In the genomic region with DNA sequence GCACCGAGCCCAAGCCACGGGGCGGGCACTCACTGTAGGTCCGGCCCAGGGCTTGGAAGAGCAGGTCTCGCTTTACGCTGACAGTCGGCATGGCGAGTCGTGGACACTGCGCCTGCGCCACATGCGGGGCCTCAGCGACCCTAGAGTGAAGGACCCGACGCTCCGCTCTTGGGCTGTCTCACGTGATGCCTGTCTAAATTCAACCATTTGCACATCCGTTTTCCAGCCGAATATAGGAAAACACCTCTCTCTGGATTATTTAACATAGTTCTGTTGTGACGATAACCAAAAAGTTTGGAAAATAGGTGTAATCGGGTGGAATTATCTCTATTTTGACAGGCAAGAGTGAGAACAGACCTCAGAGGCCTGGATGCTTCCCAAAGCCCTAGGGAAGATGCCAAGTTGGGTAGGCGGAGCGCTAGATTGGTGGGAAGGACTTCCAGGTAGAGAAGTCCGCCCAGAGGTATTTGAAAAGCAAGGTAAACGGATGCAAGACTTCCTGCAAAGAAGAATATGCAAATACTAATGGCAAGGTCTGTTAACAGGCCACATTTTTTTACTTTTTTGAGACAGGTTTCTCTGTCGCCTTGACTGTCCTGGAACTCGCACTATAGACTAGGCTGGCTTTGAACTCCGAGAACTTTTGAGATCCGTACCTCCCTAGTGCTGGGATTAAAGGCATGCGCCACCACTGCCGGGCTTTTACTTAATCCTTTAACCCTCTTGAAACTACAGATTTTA, we compare ENCODE assay signal across 8 mouse cellular contexts. TPM values are rescaled to one million over a fixed set of nuclear protein-coding genes. Genes with fewer than 3 reads are reported as not detected.
DNase-seq lines count a peak whose midpoint lies in the region; ATAC-seq and TF ChIP-seq lines count a peak whose summit lies in the region.

A gene (minus strand): TSS at position 146 of the 741 bp plus-strand sequence.

- H3K4me3 ChIP-seq in gastrocnemius, adult 2 months = peak within 1 kb of the TSS; percentile 99
- peak within 1 kb of the TSS; percentile 98 for H3K4me3 ChIP-seq in hindbrain, postnatal 0 days (ENCODE audit: low read length)
- H3K4me3 ChIP-seq in left cerebral cortex, adult 2 months = peak within 1 kb of the TSS; percentile 88

- peak; percentile 88 for ATAC-seq in common myeloid progenitor, adult 5-6 weeks (replicated peaks; ENCODE audit: low read depth, poor library complexity, severe bottlenecking)
- peak; percentile 99 for ATAC-seq in hindbrain, postnatal 0 days
- ATAC-seq in megakaryocyte, adult 5-6 weeks (ENCODE audit: poor library complexity, severe bottlenecking) = peak; percentile 86

- peaks cover 4% of the 10 kb centered on the region for H3K4me1 ChIP-seq in hindbrain, postnatal 0 days (ENCODE audit: insufficient read depth, low read length)

- no peaks in the 10 kb centered on the region for H3K36me3 ChIP-seq in hindbrain, postnatal 0 days (ENCODE audit: insufficient read depth, low read length)

- peak within 1 kb of the TSS; percentile 94 for H3K27ac ChIP-seq in gastrocnemius, adult 2 months
- H3K27ac ChIP-seq in hindbrain, postnatal 0 days = peak within 1 kb of the TSS; percentile 85
- peak within 1 kb of the TSS; percentile 96 for H3K27ac ChIP-seq in left cerebral cortex, adult 2 months

- 0% methylated on average over 31 of the region's 31 CpGs for WGBS in hindbrain, postnatal 0 days

- H3K9ac ChIP-seq in hindbrain, postnatal 0 days (replicated peaks; ENCODE audit: low read length) = peak within 1 kb of the TSS; percentile 84

- TF ChIP-seq CTCF in gastrocnemius, adult 2 months (IDR thresholded peaks at IDR 0.05) = no peak
- no peak for TF ChIP-seq CTCF in hindbrain, postnatal 0 days (IDR thresholded peaks at IDR 0.05; ENCODE audit: low read depth)
- no peak for TF ChIP-seq CTCF in left cerebral cortex, adult 2 months (IDR thresholded peaks at IDR 0.05)

- H3K4me2 ChIP-seq in hindbrain, postnatal 0 days (ENCODE audit: low read depth, low read length) = peak within 1 kb of the TSS; percentile 91

- intact Hi-C loops in gastrocnemius, adult 2 months (cut with DNase I) = no loop called here
- intact Hi-C loops in left cerebral cortex, adult 2 months (cut with DNase I) = no loop called here

- DNase-seq in ZHBTc4 (ENCODE audit: low read depth, low spot score) = peak; percentile 97
- peak; percentile 96 for DNase-seq in gastrocnemius, adult 2 months
- DNase-seq in hindbrain, postnatal 0 days (ENCODE audit: low spot score) = peak; percentile 96
- DNase-seq in left cerebral cortex, adult 2 months (ENCODE audit: extremely low spot score in 1 of 2, low spot score in 2 of 2) = peak; percentile 82 to 87
- peak; percentile 88 to 93 for DNase-seq in right cerebral cortex, adult 2 months (ENCODE audit: low spot score in 2 of 2)
- DNase-seq in urinary bladder, postnatal 14 days (ENCODE audit: low spot score) = peak; percentile 91

- H3K27me3 ChIP-seq in hindbrain, postnatal 0 days (ENCODE audit: insufficient read depth, low read length) = no peaks in the 10 kb centered on the region

- H3K9me3 ChIP-seq in hindbrain, postnatal 0 days (ENCODE audit: low read length) = no peaks in the 10 kb centered on the region

RNA-seq across cellular contexts. Expression of the gene that starts here (rescaled TPM):
- total RNA-seq in common myeloid progenitor, adult 5-6 weeks (2017) = 66.5 and 79.5 TPM in 2 replicates
- 10 to 100 TPM; 58.4 to 62.8 TPM for total RNA-seq in gastrocnemius, adult 2 months (2021)
- total RNA-seq in hindbrain, postnatal 0 days (2014; rRNA removed) = 72.8 and 75.5 TPM in 2 replicates
- polyA plus RNA-seq in hindbrain, postnatal 0 days (2015; fragmentation: Nextera tagmentation; extraction: Ambion mirVana) = 123 and 129 TPM in 2 replicates
- total RNA-seq in left cerebral cortex, adult 2 months (2021) = 10 to 100 TPM; 61.0 to 61.9 TPM
- 46.4 and 53.8 TPM in 2 replicates for total RNA-seq in megakaryocyte, adult 5-6 weeks (2015)
- 27.6 and 29.6 TPM in 2 replicates for total RNA-seq in megakaryocyte, adult 5-6 weeks (2017)

Comparison
In these comparisons a context has a peak if more than half of its experiments do, and no peak if none do; other contexts are left out.
1. Peak in every context shown above with its lines: DNase-seq, ATAC-seq, H3K4me3 ChIP-seq and H3K27ac ChIP-seq.